Mouse (Mus musculus): ENCODE data around the gene Nebl.

The Nebl gene

DNA sequence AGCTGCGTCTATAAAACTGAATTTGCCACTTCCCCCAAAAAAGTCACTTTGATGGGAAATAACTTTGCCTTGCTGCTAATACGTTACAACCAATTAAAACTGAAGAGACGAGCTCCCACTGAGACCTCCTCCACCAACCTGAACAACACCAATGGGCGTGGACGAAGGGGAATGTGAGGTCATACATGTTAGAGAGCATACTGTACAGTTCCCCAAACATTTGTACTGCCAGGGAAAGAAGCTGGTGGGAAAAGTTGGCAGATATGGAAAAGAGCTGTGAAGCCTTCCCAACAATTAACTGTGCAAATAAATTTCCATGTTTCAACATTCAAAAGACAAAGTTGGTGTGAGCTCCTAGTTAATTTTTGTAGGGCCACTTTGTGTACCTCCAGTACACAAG lies 25.3 kb downstream of the Nebl start:
- no peak for DNase-seq

- DNase-seq = no peak
Observed at GRCm38 (mm10) chr2:17705426-17705825, 25.8 kb downstream of the Nebl start.

DNA sequence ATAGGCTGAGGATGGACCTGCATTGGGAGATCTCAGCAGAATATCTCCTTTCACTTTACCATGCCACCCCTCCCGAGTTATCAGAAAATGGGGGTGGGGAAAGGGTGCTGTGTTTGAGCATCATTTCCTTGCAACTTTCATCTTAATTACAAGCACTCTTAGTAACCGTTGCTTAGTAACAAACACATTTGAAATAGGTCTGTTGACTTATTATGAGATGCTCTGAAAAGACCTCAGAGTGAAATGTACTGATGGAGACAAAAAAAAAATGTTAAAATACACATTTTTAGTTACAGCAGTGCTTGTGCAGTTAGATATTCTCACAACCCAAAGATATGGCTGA lies 28.1 kb downstream of the Nebl start:
- no peak for DNase-seq

DNA sequence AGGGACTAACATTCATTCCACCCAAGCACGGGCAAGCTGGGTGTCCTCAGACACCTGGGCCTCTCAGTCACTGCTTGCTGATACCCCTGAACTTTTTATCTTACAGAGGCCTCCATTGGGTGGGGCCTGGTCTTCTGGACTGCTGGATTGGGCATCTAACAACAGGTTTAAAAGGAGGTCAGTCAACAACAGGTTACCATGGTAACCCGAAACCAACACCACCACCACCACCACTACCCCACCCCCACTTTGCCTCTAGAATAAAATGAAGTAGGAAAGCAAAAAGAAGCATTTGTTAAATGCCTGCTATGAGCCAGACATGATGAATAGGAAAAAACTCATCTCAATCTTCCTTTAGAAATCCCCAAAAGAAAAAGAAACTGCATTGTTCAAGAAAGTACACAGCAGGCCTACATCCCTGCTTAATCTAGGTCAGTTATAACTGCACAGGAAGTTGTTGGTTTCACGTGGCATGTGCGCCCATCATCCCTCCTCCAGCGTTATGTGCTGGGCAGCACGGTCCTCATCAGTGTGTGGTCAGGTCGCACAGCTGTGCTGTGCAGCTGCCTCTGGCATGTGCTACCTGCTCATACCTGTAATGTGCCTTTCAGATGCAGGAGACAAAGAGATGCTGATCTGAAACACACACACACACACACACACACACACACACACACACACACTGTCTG lies 28.6 kb downstream of the Nebl start:
- DNase-seq = no peak

GRCm38 (mm10) chr2:17698161-17699087 lies 32.8 kb downstream of the Nebl start:
- no peak for DNase-seq

GRCm38 (mm10) chr2:17692926-17693325 lies 38.3 kb downstream of the Nebl start:
- no peak for DNase-seq

DNA sequence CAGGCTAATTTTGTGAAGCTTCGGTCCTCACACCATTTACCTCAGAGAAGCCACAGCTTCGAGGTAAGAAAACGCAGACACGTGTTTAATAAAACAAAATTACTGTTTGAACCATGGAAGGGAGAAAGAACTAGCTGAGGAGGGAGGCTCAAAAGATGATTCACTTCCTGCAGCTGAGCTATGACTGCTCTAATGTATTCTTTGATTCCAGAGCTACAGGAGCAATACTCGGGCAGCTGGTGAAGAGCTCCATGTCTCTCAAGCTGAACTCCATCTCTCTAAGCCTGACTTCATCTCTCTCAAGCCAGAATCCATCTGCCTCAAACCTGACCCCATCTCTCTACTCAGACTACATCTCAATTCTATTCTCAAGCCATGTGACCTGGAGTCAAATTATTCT lies 41.0 kb downstream of the Nebl start:
- no peak for DNase-seq

- no peak for DNase-seq
Observed at GRCm38 (mm10) chr2:17687141-17687540, 44.1 kb downstream of the Nebl start.

DNA sequence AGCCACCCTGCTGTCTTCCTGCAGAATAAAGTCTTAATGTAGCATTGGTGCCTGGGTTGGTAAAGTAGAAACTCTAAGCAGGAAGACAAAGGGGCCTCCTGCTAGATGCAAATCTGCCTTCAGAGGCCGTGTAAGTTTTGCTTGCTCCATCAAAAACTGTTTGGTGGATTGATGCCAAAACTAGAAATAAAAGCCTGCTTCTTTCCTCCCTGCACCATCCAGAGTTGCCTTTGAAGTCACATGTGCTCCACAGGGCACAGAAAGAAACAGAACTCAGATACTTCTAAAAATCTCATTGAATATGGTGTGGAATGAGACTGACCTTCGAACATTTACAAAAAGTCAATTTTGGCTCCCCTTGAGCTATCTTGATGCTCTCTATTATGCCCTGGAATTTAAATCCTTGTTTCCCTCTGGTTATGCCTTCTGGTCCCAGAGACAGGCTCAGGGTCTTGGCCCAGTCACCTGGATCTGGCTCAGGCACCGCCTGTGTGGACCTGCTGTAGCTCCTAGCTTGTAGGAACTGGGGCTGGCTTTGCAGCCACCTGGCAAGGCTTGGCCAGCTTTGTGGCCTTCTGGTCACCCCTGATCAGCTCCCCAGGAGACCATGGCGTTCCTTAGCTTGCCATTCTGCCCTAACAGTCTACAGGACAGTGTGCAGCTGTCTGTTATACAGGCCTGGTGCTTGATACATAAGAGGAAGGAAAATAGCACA lies 47.8 kb downstream of the Nebl start:
- DNase-seq = no peak

DNA sequence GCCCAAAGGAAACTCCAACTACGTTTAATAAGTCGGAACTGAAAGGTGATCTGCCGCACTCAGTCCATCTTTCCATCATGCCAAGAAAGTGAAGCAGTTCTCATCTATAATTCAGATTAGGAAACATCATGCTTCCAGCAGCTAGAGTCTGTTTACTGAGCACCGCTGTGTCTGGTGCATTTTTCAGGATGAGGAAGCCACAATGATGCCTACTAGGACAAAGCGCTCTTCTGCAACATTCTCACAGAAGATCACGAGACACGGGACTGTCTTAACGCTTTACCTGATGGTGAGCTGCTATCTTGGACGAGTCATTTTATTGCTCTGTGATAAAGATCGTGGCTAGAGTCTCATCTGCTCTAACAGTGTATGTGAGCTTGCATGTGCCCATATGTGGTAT lies 59.1 kb downstream of the Nebl start:
- no peak for DNase-seq

GRCm38 (mm10) chr2:17671566-17671965 lies 59.7 kb downstream of the Nebl start:
- no peak for DNase-seq

GRCm38 (mm10) chr2:17669953-17670352 lies 61.3 kb downstream of the Nebl start:
- DNase-seq = no peak

GRCm38 (mm10) chr2:17669000-17669399 lies 62.3 kb downstream of the Nebl start:
- peak; percentile 56 for DNase-seq

- DNase-seq = no peak
Observed at GRCm38 (mm10) chr2:17658176-17658575, 73.1 kb downstream of the Nebl start.

- DNase-seq = no peak
Observed at GRCm38 (mm10) chr2:17650147-17650834, 81.0 kb downstream of the Nebl start.

DNA sequence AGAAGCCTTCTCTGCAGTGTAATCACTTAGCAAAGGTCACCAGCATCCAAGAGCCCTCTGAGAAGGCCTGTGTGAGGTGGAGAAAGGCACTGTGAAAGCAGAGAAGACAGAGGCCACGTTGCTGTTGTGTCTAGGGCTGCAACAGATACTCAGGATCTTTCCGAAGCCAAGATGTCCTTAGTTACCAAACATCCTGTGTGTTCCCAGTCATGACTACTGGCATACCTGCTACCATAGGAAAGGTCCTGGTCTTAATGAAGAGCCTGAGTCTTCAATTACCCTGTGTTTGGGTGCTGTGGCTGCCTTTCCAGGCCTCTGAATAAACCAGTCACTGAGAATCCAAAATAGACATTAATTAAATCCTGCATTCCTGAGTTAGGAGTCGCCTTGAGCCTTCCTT lies 81.5 kb downstream of the Nebl start:
- DNase-seq = no peak

- peak; percentile 49 for DNase-seq
Observed at GRCm38 (mm10) chr2:17644282-17645262, 86.7 kb downstream of the Nebl start.

DNA sequence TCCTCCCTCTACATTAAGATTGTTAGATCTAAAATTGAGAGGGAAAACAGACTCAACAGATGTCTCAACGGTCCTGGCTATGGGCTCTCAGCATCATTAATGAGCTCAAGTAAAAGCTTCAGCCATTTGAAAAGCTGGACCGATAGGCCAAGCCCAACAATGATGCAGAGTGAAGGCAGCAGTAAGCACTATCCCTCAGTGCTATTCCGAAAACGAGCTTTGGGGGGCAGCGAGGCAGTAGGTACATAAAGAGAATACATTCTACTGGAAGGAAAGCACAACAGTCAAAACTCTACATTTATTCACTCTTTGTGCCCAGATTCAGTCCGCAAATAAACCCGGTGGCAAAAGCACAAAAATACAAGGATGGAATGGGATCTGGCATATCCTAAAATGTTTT lies 87.4 kb downstream of the Nebl start:
- no peak for DNase-seq

DNA sequence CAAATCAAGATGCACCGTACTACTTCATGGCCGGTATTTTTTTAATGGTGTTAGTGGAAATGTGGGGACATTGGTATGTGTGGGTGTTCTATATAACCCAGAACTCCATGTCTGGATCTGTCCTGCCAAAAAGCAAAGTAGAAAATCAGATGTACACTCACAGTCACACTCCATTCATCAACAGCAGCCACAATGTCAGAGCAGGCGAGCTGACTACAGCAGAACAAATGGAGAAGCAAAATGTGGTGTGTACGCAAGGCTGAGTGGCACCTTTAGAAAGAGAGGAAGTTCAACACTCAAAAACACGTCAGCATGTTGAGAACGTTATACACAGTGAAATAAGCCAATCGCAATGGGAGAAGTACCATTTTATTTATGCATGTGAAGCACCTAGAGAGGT lies 88.5 kb downstream of the Nebl start:
- DNase-seq = no peak

- DNase-seq = no peak
Observed at GRCm38 (mm10) chr2:17640861-17641260, 90.4 kb downstream of the Nebl start.

DNA sequence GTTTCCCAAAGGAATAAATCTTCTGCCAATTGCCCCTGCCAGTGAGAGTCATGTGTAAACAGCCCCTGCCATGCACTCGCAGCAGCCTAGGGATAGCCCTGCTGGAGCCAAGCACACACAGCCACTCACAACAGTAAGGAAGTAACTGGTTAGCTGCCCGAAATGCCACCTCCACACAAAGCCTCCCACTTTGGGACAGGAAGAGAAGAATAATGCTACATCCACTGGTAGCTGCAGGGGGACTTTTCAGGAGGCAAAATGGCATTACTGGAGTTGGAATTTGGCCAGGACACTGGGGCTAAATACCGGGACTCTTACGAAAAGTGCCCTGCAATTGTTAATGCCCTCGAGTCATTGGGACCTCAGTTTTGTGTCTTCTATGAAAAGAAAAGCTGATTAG lies 92.6 kb downstream of the Nebl start:
- peak; percentile 15 for DNase-seq

DNA sequence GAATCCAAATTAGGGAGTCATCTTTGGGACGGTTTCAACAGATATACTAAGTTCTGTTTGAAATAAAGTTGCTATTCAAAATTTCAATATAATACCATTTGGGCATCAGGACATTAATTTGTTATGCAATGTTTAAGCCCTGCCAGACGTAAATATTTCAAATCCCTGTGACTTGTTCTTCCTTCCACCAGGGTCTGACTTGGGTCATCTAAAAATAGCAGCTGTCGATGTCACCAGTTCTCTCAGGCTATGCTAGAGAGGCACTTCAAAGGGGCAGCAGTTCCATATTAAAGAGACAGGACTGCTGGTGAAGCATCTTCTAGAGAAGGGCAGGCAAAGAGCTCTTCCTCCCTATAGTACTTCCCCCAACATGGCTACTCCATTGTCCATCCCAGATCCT lies 107.3 kb downstream of the Nebl start:
- no peak for DNase-seq
